Comparison of ENCODE assay signal across 13 mouse cellular contexts in genomic region chr2:71315022-71315421, GRCm38 (mm10). TPM values are rescaled to one million over a fixed set of nuclear protein-coding genes. Genes with fewer than 3 reads are reported as not detected.
DNase-seq lines count a peak whose midpoint lies in the region; ATAC-seq lines count a peak whose summit lies in the region.
"Had no signal": no experiment of that assay in that cellular context is flagged by ENCODE, and none has a peak within 500 bp of the region (broad histone marks: within the 10 kb centered on the region; RNA-seq: fewer than 3 reads in every experiment).

No protein-coding gene starts in this region.

- ATAC-seq in embryonic facial prominence, embryonic 13.5 days (ENCODE audit: insufficient number of reproducible peaks, insufficient read depth, low FRiP score, low TSS enrichment, low read depth), result no peak

- H3K9me3 ChIP-seq in embryonic facial prominence, embryonic 13.5 days, result no peaks in the 10 kb centered on the region; the same call in 1 of the 2 replicates
- H3K9me3 ChIP-seq: hindbrain, embryonic 15.5 days; limb, embryonic 12.5 days; lung, embryonic 15.5 days had no signal

- H3K27me3 ChIP-seq in embryonic facial prominence, embryonic 13.5 days, result no peaks in the 10 kb centered on the region
- H3K27me3 ChIP-seq: hindbrain, embryonic 15.5 days; limb, embryonic 12.5 days; lung, embryonic 15.5 days had no signal

- peaks cover 28% of the 10 kb centered on the region for H3K4me1 ChIP-seq in embryonic facial prominence, embryonic 13.5 days
- H3K4me1 ChIP-seq: hindbrain, embryonic 15.5 days; lung, embryonic 15.5 days had no signal

- 32% methylated on average over 14 of the region's 14 CpGs for WGBS in embryonic facial prominence, embryonic 13.5 days

- H3K9ac ChIP-seq in embryonic facial prominence, embryonic 13.5 days, result peak overlapping the region; percentile 32; the same call in 1 of the 2 replicates
- H3K9ac ChIP-seq: hindbrain, embryonic 15.5 days; limb, embryonic 12.5 days; lung, embryonic 15.5 days had no signal

- H3K36me3 ChIP-seq in embryonic facial prominence, embryonic 13.5 days, result peaks cover 34% of the 10 kb centered on the region

- peak overlapping the region; percentile 16; the same call in 1 of the 2 replicates for H3K27ac ChIP-seq in embryonic facial prominence, embryonic 13.5 days
- H3K27ac ChIP-seq: heart, adult 2 months; hindbrain, embryonic 15.5 days; limb, embryonic 12.5 days; lung, embryonic 15.5 days had no signal

- H3K4me2 ChIP-seq in embryonic facial prominence, embryonic 13.5 days, result peak overlapping the region; percentile 47
- H3K4me2 ChIP-seq: hindbrain, embryonic 15.5 days; limb, embryonic 12.5 days; lung, embryonic 15.5 days had no signal

- peak; percentile 24 for DNase-seq in kidney, postnatal 10 days
- DNase-seq in kidney, postnatal 36 days, result no peak
- DNase-seq in embryo, embryonic 9.5 days (ENCODE audit: extremely low spot score), result peak; percentile 34
- DNase-seq in neural tube, embryonic 10.5 days (ENCODE audit: extremely low spot score, low spot score), result peak; percentile 47
- DNase-seq in layer of hippocampus, postnatal 14 days (ENCODE audit: low spot score in 2 of 2), result no peak
- DNase-seq in thymus, postnatal 25 days, result no peak
- DNase-seq: adrenal gland, postnatal 14 days; cerebellum, adult 11-12 months; heart, adult 2 months had no signal

- H3K4me3 ChIP-seq in embryonic facial prominence, embryonic 13.5 days, result peak overlapping the region; percentile 18; the same call in 1 of the 2 replicates
- H3K4me3 ChIP-seq: heart, adult 2 months; hindbrain, embryonic 15.5 days; limb, embryonic 12.5 days; lung, embryonic 15.5 days had no signal

RNA-seq across cellular contexts. Expression of gene Slc25a12, which starts 52.5 kb away (rescaled TPM):
- polyA plus RNA-seq in embryonic facial prominence, embryonic 13.5 days (2015; fragmentation: Nextera tagmentation; extraction: Ambion mirVana), result 36.0 and 45.5 TPM in 2 replicates
- total RNA-seq in layer of hippocampus, postnatal 14 days (2021), result 100 to 1,000 TPM; 164 to 174 TPM

Comparison
In these comparisons a context has a peak if more than half of its experiments do, and no peak if none do; other contexts are left out.
1. DNase-seq: peak in kidney, postnatal 10 days (single experiment), embryo, embryonic 9.5 days (single experiment) and neural tube, embryonic 10.5 days (single experiment); none in kidney, postnatal 36 days (0 of 2), layer of hippocampus, postnatal 14 days (0 of 2) and thymus, postnatal 25 days (single experiment).